Mouse (Mus musculus): ENCODE data around the gene C330007P06Rik. TPM values are rescaled to one million over a fixed set of nuclear protein-coding genes. Genes with fewer than 3 reads are reported as not detected.

The C330007P06Rik gene
- 3.7 and 4.7 TPM in 2 replicates for polyA plus RNA-seq (2012; rRNA removed)

- Histone ChIP-seq H3K4me1 (ENCODE audit: control insufficient read depth, insufficient read depth, low read length) (no peaks in the 10 kb centered on the region; the same call in 1 of the 2 replicates), H3K36me3 (ENCODE audit: control insufficient read depth, insufficient read depth, low read length) (no peaks in the 10 kb centered on the region), H3K4me3 (ENCODE audit: control insufficient read depth, low read depth, low read length) (peak within 1 kb of the TSS; percentile 90), H3K27ac (ENCODE audit: control insufficient read depth, insufficient read depth, low read depth, low read length) (peak within 1 kb of the TSS; percentile 74), H3K27me3 (ENCODE audit: control insufficient read depth, insufficient read depth, low read length) (no peaks in the 10 kb centered on the region)
- TF ChIP-seq POLR2A (IDR thresholded peaks at IDR 0.05; ENCODE audit: control insufficient read depth, low read depth, low read length) (no peak), CTCF (IDR thresholded peaks at IDR 0.05; ENCODE audit: control insufficient read depth, insufficient read depth, insufficient replicate concordance, low read depth, low read length) (no peak)
Measured at GRCm38 (mm10) chrX:36873765-36874164, at the start of gene C330007P06Rik, which contains the start of gene Ube2a. Gene C330007P06Rik (minus strand): TSS chrX:36874111. Gene Ube2a (plus strand): TSS chrX:36873900.

DNA sequence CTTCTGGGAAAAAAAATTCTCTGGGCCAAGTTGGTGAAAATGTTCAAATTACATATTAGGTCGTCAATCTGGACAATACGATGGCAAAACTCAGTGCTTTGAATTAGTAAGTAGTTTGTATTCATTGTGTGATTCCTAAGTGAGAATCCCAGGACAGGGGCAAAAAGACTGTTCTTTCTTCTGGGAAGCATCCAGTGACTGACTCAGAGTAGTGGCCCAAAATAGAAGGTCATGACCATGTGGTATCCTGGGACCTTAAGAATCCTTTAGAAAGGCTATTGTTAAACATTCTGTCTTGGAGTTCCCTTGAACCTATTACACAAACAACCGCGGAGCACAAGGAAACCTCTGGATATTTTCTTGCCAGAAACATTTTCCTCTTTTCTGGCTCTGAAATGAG lies 47.4 kb upstream of the C330007P06Rik start:
- no peaks in the 10 kb centered on the region for H3K36me3 ChIP-seq (ENCODE audit: control insufficient read depth, insufficient read depth, low read length)
- H3K4me3 ChIP-seq (ENCODE audit: control insufficient read depth, low read depth, low read length) = no peak overlapping the region
- no peak overlapping the region for H3K27ac ChIP-seq (ENCODE audit: control insufficient read depth, insufficient read depth, low read depth, low read length)
- H3K4me1 ChIP-seq (ENCODE audit: control insufficient read depth, insufficient read depth, low read length) = no peaks in the 10 kb centered on the region
- TF ChIP-seq POLR2A (IDR thresholded peaks at IDR 0.05; ENCODE audit: control insufficient read depth, low read depth, low read length) (no peak), CTCF (IDR thresholded peaks at IDR 0.05; ENCODE audit: control insufficient read depth, insufficient read depth, insufficient replicate concordance, low read depth, low read length) (no peak)
- H3K27me3 ChIP-seq (ENCODE audit: control insufficient read depth, insufficient read depth, low read length) = no peaks in the 10 kb centered on the region

- Histone ChIP-seq H3K27me3 (ENCODE audit: control insufficient read depth, insufficient read depth, low read length) (no peaks in the 10 kb centered on the region), H3K4me1 (ENCODE audit: control insufficient read depth, insufficient read depth, low read length) (no peaks in the 10 kb centered on the region), H3K36me3 (ENCODE audit: control insufficient read depth, insufficient read depth, low read length) (no peaks in the 10 kb centered on the region), H3K4me3 (ENCODE audit: control insufficient read depth, low read depth, low read length) (no peak overlapping the region), H3K27ac (ENCODE audit: control insufficient read depth, insufficient read depth, low read depth, low read length) (no peak overlapping the region)
- TF ChIP-seq POLR2A (IDR thresholded peaks at IDR 0.05; ENCODE audit: control insufficient read depth, low read depth, low read length) (no peak), CTCF (IDR thresholded peaks at IDR 0.05; ENCODE audit: control insufficient read depth, insufficient read depth, insufficient replicate concordance, low read depth, low read length) (no peak)
Measured at GRCm38 (mm10) chrX:36917749-36918148, 43.8 kb upstream of the C330007P06Rik start.

DNA sequence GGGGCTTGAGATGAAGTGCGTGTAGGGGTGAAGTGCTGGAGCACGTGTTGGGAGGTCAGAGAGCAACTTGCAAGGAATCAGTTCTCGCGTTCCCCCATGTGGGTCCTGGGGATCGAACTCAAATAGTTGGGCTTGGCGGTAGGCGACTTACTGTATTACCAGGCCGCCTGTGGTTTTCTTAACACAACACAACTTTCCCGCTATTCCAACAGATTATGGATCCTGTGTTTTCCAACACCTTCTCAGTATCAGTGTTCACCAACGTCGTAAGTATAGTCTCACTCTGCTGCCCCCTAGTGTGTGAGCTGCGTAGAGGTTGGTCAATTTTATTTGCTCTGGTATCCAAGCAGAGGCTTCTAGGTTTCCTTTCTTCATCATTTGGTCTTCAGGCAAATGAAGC lies 37.4 kb upstream of the C330007P06Rik start:
- no peaks in the 10 kb centered on the region for H3K36me3 ChIP-seq (ENCODE audit: control insufficient read depth, insufficient read depth, low read length)
- H3K4me3 ChIP-seq (ENCODE audit: control insufficient read depth, low read depth, low read length) = no peak overlapping the region
- H3K27ac ChIP-seq (ENCODE audit: control insufficient read depth, insufficient read depth, low read depth, low read length) = no peak overlapping the region
- TF ChIP-seq CTCF (IDR thresholded peaks at IDR 0.05; ENCODE audit: control insufficient read depth, insufficient read depth, insufficient replicate concordance, low read depth, low read length) = no peak
- TF ChIP-seq POLR2A (IDR thresholded peaks at IDR 0.05; ENCODE audit: control insufficient read depth, low read depth, low read length) = no peak
- no peaks in the 10 kb centered on the region for H3K27me3 ChIP-seq (ENCODE audit: control insufficient read depth, insufficient read depth, low read length)
- no peaks in the 10 kb centered on the region; the same call in 1 of the 2 replicates for H3K4me1 ChIP-seq (ENCODE audit: control insufficient read depth, insufficient read depth, low read length)

- Histone ChIP-seq H3K36me3 (ENCODE audit: control insufficient read depth, insufficient read depth, low read length) (no peaks in the 10 kb centered on the region), H3K4me1 (ENCODE audit: control insufficient read depth, insufficient read depth, low read length) (peaks cover 3% of the 10 kb centered on the region; the same call in 1 of the 2 replicates), H3K27me3 (ENCODE audit: control insufficient read depth, insufficient read depth, low read length) (no peaks in the 10 kb centered on the region), H3K27ac (ENCODE audit: control insufficient read depth, insufficient read depth, low read depth, low read length) (no peak overlapping the region), H3K4me3 (ENCODE audit: control insufficient read depth, low read depth, low read length) (no peak overlapping the region)
- TF ChIP-seq POLR2A (IDR thresholded peaks at IDR 0.05; ENCODE audit: control insufficient read depth, low read depth, low read length) = no peak
- TF ChIP-seq CTCF (IDR thresholded peaks at IDR 0.05; ENCODE audit: control insufficient read depth, insufficient read depth, insufficient replicate concordance, low read depth, low read length) = no peak
Measured at GRCm38 (mm10) chrX:36906539-36906938, 32.6 kb upstream of the C330007P06Rik start.

GRCm38 (mm10) chrX:36903115-36903768 lies 29.3 kb upstream of the C330007P06Rik start:
- H3K4me1 ChIP-seq (ENCODE audit: control insufficient read depth, insufficient read depth, low read length) = 0 out of 2 replicates have a peak, but pooled peaks cover 3% of the 10 kb centered on the region
- peak overlapping the region; percentile 84 for H3K4me3 ChIP-seq (ENCODE audit: control insufficient read depth, low read depth, low read length)
- H3K27me3 ChIP-seq (ENCODE audit: control insufficient read depth, insufficient read depth, low read length) = no peaks in the 10 kb centered on the region
- no peaks in the 10 kb centered on the region for H3K36me3 ChIP-seq (ENCODE audit: control insufficient read depth, insufficient read depth, low read length)
- peak overlapping the region; percentile 74 for H3K27ac ChIP-seq (ENCODE audit: control insufficient read depth, insufficient read depth, low read depth, low read length)
- no peak for TF ChIP-seq CTCF (IDR thresholded peaks at IDR 0.05; ENCODE audit: control insufficient read depth, insufficient read depth, insufficient replicate concordance, low read depth, low read length)
- peak; percentile 83 for TF ChIP-seq POLR2A (IDR thresholded peaks at IDR 0.05; ENCODE audit: control insufficient read depth, low read depth, low read length)

- Histone ChIP-seq H3K4me1 (ENCODE audit: control insufficient read depth, insufficient read depth, low read length) (0 out of 2 replicates have a peak, but pooled peaks cover 3% of the 10 kb centered on the region), H3K36me3 (ENCODE audit: control insufficient read depth, insufficient read depth, low read length) (no peaks in the 10 kb centered on the region), H3K4me3 (ENCODE audit: control insufficient read depth, low read depth, low read length) (peak within 1 kb of the TSS; percentile 86), H3K27me3 (ENCODE audit: control insufficient read depth, insufficient read depth, low read length) (no peaks in the 10 kb centered on the region), H3K27ac (ENCODE audit: control insufficient read depth, insufficient read depth, low read depth, low read length) (peak within 1 kb of the TSS; percentile 74)
- TF ChIP-seq CTCF (IDR thresholded peaks at IDR 0.05; ENCODE audit: control insufficient read depth, insufficient read depth, insufficient replicate concordance, low read depth, low read length) = no peak
- TF ChIP-seq POLR2A (IDR thresholded peaks at IDR 0.05; ENCODE audit: control insufficient read depth, low read depth, low read length) = no peak
Measured at GRCm38 (mm10) chrX:36902321-36903114, 28.6 kb upstream of the C330007P06Rik start, which contains the start of gene Nkrf. Gene Nkrf (minus strand): TSS chrX:36902899.
